Mouse (Mus musculus): ENCODE measurements around the gene Fam83e. TPM values are rescaled to one million over a fixed set of nuclear protein-coding genes. Genes with fewer than 3 reads are reported as not detected.

Fam83e gene
- polyA plus RNA-seq, 2 experiments = 0.48 to 0.92 TPM

- DNase-seq (ENCODE audit: low spot score) = no peak
- TF ChIP-seq POLR2A (IDR thresholded peaks at IDR 0.05; ENCODE audit: borderline replicate concordance, extremely low read depth, insufficient read depth, insufficient read length) = no peak
- no peak overlapping the region for H3K4me2 ChIP-seq (replicated peaks; ENCODE audit: low read depth, low read length, severe bottlenecking)
- 79% methylated on average over 11 of the region's 11 CpGs for WGBS
- no peaks in the 10 kb centered on the region for H3K36me3 ChIP-seq (ENCODE audit: control insufficient read depth, insufficient read depth, low read length)
- no peaks in the 10 kb centered on the region for H3K27me3 ChIP-seq (ENCODE audit: control insufficient read depth, insufficient read depth, low read length)
- H3K4me1 ChIP-seq (ENCODE audit: control insufficient read depth, insufficient read depth, low read length) = peaks cover 4% of the 10 kb centered on the region; the same call in 1 of the 2 replicates
- H3K27ac ChIP-seq (replicated peaks; ENCODE audit: low read depth, low read length) = no peak overlapping the region
- H3K9me3 ChIP-seq (ENCODE audit: control insufficient read depth, low read length) = no peaks in the 10 kb centered on the region
- H3K9ac ChIP-seq (ENCODE audit: low read depth, low read length, severe bottlenecking) = no peak overlapping the region
- ATAC-seq (ENCODE audit: low FRiP score, low read depth) = no peak
- H3K4me3 ChIP-seq (replicated peaks; ENCODE audit: low read length) = no peak overlapping the region
These were observed 31.2 kb upstream of the Fam83e start for GRCm38 (mm10) chr7:45689800-45690199.

DNA sequence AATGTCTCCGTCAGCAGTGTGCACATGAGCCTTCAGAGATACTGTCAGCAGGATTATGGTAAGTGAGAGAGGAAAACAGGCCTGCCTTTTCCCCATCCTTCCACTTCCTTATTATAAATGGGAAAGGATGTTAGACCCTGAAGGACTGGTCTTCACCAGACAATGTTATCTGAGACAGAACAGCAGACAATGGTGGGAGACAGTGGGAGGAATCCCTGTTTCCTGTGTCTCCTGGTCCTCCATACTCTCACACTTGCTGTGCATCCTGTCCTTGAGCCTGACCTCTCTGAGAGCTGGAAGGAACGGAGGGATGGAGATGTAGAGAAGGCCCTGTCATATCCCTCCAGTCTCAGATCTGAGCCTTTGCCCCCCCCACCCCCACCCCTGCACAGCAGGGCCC is 28.6 kb upstream of the Fam83e start:
- no peaks in the 10 kb centered on the region for H3K4me1 ChIP-seq (ENCODE audit: control insufficient read depth, insufficient read depth, low read length)
- no peaks in the 10 kb centered on the region for H3K9me3 ChIP-seq (ENCODE audit: control insufficient read depth, low read length)
- DNase-seq (ENCODE audit: low spot score) = no peak
- H3K4me2 ChIP-seq (replicated peaks; ENCODE audit: low read depth, low read length, severe bottlenecking) = no peak overlapping the region
- H3K9ac ChIP-seq (ENCODE audit: low read depth, low read length, severe bottlenecking) = no peak overlapping the region
- ATAC-seq (ENCODE audit: low FRiP score, low read depth) = no peak
- H3K27me3 ChIP-seq (ENCODE audit: control insufficient read depth, insufficient read depth, low read length) = no peaks in the 10 kb centered on the region
- no peak for TF ChIP-seq POLR2A (IDR thresholded peaks at IDR 0.05; ENCODE audit: borderline replicate concordance, extremely low read depth, insufficient read depth, insufficient read length)
- H3K27ac ChIP-seq (replicated peaks; ENCODE audit: low read depth, low read length) = no peak overlapping the region
- WGBS = 94% methylated on average over 2 of the region's 2 CpGs
- H3K4me3 ChIP-seq (replicated peaks; ENCODE audit: low read length) = no peak overlapping the region
- no peaks in the 10 kb centered on the region for H3K36me3 ChIP-seq (ENCODE audit: control insufficient read depth, insufficient read depth, low read length)

DNA sequence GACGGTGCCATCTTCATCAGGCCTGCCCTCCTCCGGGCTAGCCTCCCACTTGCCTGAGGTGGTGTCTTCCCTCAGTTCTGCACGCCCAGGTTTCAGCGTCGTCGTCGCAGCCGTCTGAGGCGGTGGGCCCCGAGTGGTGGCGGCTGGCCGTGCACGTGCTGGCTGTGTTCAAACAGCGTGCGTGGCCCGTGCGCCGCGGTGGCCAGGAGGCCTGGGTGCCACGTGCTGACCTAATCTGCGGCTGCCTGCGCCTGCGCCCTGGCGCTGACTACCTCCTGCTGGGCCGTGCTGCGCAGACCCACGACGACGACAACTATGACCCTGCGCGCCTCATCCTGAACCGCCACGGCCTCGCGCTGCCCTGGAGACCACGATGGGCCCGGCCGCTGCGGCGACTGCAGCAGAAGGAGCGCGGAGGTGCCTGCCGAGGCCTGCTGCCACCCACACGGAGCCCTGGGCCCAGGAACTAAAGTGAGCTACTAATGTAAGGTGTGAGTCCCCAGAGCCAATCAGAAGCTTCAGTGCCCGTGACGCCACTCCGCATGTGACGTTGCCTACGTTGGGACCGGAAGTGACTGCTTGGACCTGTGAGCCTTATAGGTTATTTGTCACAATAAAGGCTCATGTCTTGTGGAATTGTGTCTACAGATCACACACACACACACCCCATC is 27.0 kb upstream of the Fam83e start, which contains the start of gene Sec1:
TSS of gene Sec1 (minus strand) at position 482 of the 671 bp plus-strand sequence.
- H3K27me3 ChIP-seq (ENCODE audit: control insufficient read depth, insufficient read depth, low read length) = 0 out of 2 replicates have a peak, but pooled peaks cover 2% of the 10 kb centered on the region
- no peak for DNase-seq (ENCODE audit: low spot score)
- no peak within 1 kb of the TSS for H3K9ac ChIP-seq (ENCODE audit: low read depth, low read length, severe bottlenecking)
- no peak within 1 kb of the TSS for H3K4me3 ChIP-seq (replicated peaks; ENCODE audit: low read length)
- H3K36me3 ChIP-seq (ENCODE audit: control insufficient read depth, insufficient read depth, low read length) = no peaks in the 10 kb centered on the region
- no peak for TF ChIP-seq POLR2A (IDR thresholded peaks at IDR 0.05; ENCODE audit: borderline replicate concordance, extremely low read depth, insufficient read depth, insufficient read length)
- no peak within 1 kb of the TSS for H3K4me2 ChIP-seq (replicated peaks; ENCODE audit: low read depth, low read length, severe bottlenecking)
- no peaks in the 10 kb centered on the region for H3K9me3 ChIP-seq (ENCODE audit: control insufficient read depth, low read length)
- 93% methylated on average over 50 of the region's 50 CpGs for WGBS
- no peak for ATAC-seq (ENCODE audit: low FRiP score, low read depth)
- peak within 1 kb of the TSS; percentile 52; the same call in 1 of the 2 replicates for H3K27ac ChIP-seq (replicated peaks; ENCODE audit: low read depth, low read length)
- no peaks in the 10 kb centered on the region for H3K4me1 ChIP-seq (ENCODE audit: control insufficient read depth, insufficient read depth, low read length)

DNA sequence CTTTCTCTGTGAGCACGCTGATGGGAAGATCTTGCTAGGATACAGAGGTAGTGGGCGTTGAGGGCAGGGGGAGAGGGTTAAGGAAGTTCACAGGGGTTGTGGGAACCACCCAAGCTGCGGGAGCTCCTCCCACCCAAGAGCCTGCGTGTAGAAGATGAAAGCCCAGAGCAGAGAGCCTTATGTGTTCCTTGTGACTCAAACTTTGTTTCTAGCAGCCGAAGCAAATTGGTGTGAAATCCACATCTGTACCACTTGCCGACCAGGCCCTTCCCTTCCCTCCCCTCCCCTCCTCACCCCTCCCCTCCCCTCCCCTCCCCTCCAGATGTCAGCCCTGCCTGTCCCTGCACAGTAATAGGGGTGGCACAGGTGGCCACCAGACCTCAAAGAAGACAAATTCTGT is 25.9 kb upstream of the Fam83e start:
- Histone ChIP-seq H3K4me3 (replicated peaks; ENCODE audit: low read length) (no peak overlapping the region), H3K9ac (ENCODE audit: low read depth, low read length, severe bottlenecking) (no peak overlapping the region), H3K27ac (replicated peaks; ENCODE audit: low read depth, low read length) (peak overlapping the region; percentile 52; the same call in 1 of the 2 replicates), H3K36me3 (ENCODE audit: control insufficient read depth, insufficient read depth, low read length) (no peaks in the 10 kb centered on the region), H3K9me3 (ENCODE audit: control insufficient read depth, low read length) (no peaks in the 10 kb centered on the region), H3K27me3 (ENCODE audit: control insufficient read depth, insufficient read depth, low read length) (peaks cover 12% of the 10 kb centered on the region; the same call in 1 of the 2 replicates), H3K4me1 (ENCODE audit: control insufficient read depth, insufficient read depth, low read length) (peaks cover 4% of the 10 kb centered on the region; the same call in 1 of the 2 replicates), H3K4me2 (replicated peaks; ENCODE audit: low read depth, low read length, severe bottlenecking) (no peak overlapping the region)
- 2% methylated on average over 6 of the region's 6 CpGs for WGBS
- ATAC-seq (ENCODE audit: low FRiP score, low read depth) = peak; percentile 51
- no peak for TF ChIP-seq POLR2A (IDR thresholded peaks at IDR 0.05; ENCODE audit: borderline replicate concordance, extremely low read depth, insufficient read depth, insufficient read length)
- DNase-seq (ENCODE audit: low spot score) = no peak

- H3K4me1 ChIP-seq (ENCODE audit: control insufficient read depth, insufficient read depth, low read length) = peaks cover 15% of the 10 kb centered on the region
- TF ChIP-seq POLR2A (IDR thresholded peaks at IDR 0.05; ENCODE audit: borderline replicate concordance, extremely low read depth, insufficient read depth, insufficient read length) = no peak
- H3K27me3 ChIP-seq (ENCODE audit: control insufficient read depth, insufficient read depth, low read length) = peaks cover 17% of the 10 kb centered on the region; the same call in 1 of the 2 replicates
- 85% methylated on average over 5 of the region's 7 CpGs for WGBS
- H3K4me2 ChIP-seq (replicated peaks; ENCODE audit: low read depth, low read length, severe bottlenecking) = no peak overlapping the region
- no peak overlapping the region for H3K27ac ChIP-seq (replicated peaks; ENCODE audit: low read depth, low read length)
- no peaks in the 10 kb centered on the region for H3K36me3 ChIP-seq (ENCODE audit: control insufficient read depth, insufficient read depth, low read length)
- no peak overlapping the region for H3K4me3 ChIP-seq (replicated peaks; ENCODE audit: low read length)
- no peak overlapping the region for H3K9ac ChIP-seq (ENCODE audit: low read depth, low read length, severe bottlenecking)
- ATAC-seq (ENCODE audit: low FRiP score, low read depth) = no peak
- no peak for DNase-seq (ENCODE audit: low spot score)
- H3K9me3 ChIP-seq (ENCODE audit: control insufficient read depth, low read length) = no peaks in the 10 kb centered on the region
These were observed 23.1 kb upstream of the Fam83e start for GRCm38 (mm10) chr7:45697894-45698293.
